Mouse (Mus musculus) lung, adult 2 months (tissue): Measurements from ENCODE around the gene Mlycd. TPM values are rescaled to one million over a fixed set of nuclear protein-coding genes. Genes with fewer than 3 reads are reported as not detected.

Experiments used
- DNase-seq: peaks from one replicate; pipeline ENCODE4 v3.0.0; 2022
- H3K4me1 ChIP-seq: fragments of 200-500 bp; 2 replicates; pipeline ENCODE4 v1.6.1; 2011; ENCODE audit warnings: low read length; ENCODE audit not compliant: control insufficient read depth, insufficient read depth
- H3K4me3 ChIP-seq: fragments of 200-500 bp; replicated peaks from 2 replicates; pipeline ENCODE3; 2011; ENCODE audit warnings: low read depth, mild to moderate bottlenecking, control low read depth, low read length; ENCODE audit errors: extremely low read depth
- CTCF ChIP-seq: fragments of 200-500 bp; IDR thresholded peaks from 2 replicates; pipeline ENCODE4 v1.5.1; 2011; ENCODE audit warnings: mild to moderate bottlenecking, low read length, control low read depth; ENCODE audit not compliant: insufficient read depth
- POLR2A ChIP-seq: fragments of 200-500 bp; IDR thresholded peaks from 2 replicates; pipeline ENCODE4 v1.6.1; 2011; ENCODE audit warnings: low read depth, mild to moderate bottlenecking, control low read depth, low read length, borderline replicate concordance; ENCODE audit errors: extremely low read depth
- WGBS: fragments of 180-500 bp; shearing (Covaris S2); methylation state at CpG from one replicate; pipeline ENCODE4 v1.1.7; 2018; 5-methylcytosine and 5-hydroxymethylcytosine counted together
- polyA plus RNA-seq: library from polyadenylated mRNA; depleted of rRNA; stranded (reverse); fragments of >200 nt; gene quantifications from 2 replicates; pipeline ENCODE4 v1.2.3, GENCODE M21; 2012

Mlycd gene
- polyA plus RNA-seq, 1 experiment: 26.9 TPM

DNA sequence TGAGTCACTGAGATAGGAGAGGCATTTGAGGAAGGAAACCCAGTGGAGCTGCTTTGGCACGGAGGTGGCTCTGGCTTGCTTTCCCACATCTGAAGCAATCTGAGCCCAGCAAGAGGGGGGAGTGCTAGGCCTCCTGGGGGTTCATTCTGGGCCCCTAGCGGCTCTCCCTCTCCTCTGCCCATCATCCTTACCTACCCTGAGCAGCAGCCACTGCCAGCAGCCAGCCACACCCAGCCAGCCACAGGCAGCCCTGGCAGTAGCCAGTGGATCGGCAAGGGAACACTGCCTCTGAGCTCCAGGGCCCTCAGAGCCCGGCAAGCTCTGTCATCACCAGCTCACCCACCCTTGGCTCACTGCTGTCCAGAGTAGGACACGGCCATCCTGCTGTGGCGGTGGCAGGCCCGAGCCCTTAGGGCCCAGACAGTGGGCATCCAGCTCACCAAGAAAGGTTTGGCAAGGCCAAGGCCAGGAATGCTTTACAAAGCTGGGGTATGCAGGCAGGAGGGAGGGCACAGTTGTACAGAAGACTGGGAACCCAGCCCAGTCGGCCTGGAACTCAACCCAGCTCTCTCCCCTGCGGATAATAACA, 27.5 kb downstream of the Mlycd start:
- no peak for TF ChIP-seq POLR2A
- TF ChIP-seq CTCF: no peak
- peaks cover 22% of the 10 kb centered on the region; the same call in 1 of the 2 replicates for H3K4me1 ChIP-seq
- WGBS: 38% methylated on average over 9 of the region's 9 CpGs
- no peak overlapping the region for H3K4me3 ChIP-seq
- peak; percentile 47 for DNase-seq

DNA sequence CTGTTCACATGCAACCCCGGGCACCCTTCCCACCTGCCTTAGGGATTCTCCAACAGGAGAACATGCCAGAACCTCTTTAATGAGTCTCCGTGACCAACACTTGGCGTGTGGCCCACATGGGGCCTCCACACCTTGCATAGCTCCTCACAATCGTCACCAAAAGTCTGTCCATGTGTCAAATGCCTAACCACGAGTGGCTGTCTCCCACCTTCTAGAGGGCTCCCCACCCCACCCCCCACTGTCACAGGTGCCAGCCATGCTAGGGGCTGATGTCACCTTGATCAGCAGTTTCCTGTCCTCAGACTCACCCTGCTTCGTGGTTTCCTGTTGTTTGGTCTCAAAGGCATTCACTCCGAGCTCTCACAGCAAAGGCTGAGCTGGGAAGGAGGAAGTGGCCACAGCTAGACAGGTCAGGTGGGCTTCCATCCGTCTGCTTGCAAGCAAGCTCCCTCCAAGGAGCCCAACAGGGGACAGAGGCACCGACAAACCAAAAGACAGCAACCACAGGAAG, 29.0 kb downstream of the Mlycd start:
- 29% methylated on average over 9 of the region's 9 CpGs for WGBS
- peak; percentile 42 for DNase-seq
- TF ChIP-seq POLR2A: no peak
- TF ChIP-seq CTCF: no peak
- Histone ChIP-seq H3K4me1 (peaks cover 31% of the 10 kb centered on the region; the same call in 1 of the 2 replicates), H3K4me3 (no peak overlapping the region)

DNA sequence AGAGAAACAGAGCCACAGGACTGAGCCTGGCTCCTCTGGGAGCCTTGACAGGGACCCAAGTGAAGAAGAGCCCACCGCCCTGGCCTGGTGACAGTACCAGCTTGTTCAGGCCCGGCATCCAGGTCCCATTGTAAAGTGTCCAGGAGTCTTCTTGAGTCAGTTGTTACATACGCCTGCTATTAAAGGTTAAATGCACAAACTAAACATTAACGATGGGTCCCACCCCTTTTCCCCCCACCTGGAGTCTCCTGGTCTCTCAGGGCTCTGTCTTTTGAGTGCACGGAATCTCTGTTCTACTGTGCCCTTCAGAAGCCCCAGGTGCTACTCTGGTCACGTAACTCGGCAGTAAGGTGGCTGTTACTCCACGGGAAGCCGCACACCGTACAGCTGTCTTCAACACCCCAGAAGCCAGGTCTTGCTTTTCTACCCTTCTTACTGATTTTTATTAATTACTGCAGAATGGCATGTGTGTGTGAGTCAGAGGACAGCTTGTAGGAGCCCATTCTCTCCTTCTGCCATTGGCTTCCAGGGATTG, 29.6 kb downstream of the Mlycd start:
- peaks cover 37% of the 10 kb centered on the region for H3K4me1 ChIP-seq
- H3K4me3 ChIP-seq: no peak overlapping the region
- no peak for DNase-seq
- 70% methylated on average over 10 of the region's 10 CpGs for WGBS
- TF ChIP-seq POLR2A (no peak), CTCF (no peak)

DNA sequence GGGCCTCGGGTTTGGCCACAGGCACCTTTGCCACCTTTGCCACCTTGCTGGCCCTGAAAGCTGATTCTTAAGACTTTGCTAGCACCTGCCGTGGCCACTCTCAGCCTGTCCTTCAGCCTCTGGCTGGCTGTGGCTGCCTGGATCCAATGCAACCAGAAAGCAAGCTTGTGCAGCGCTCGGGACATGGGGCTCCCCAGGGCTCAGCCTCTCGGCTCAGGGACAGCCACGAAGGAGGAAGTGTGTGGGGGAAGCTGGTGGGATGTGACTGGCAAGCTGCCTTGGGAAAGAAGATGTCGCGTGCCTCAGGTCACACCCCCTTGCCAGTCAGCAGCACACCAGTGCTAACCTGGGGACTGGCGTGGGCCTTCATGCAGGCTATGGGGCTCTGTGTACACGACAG, 30.1 kb downstream of the Mlycd start:
- peaks cover 38% of the 10 kb centered on the region for H3K4me1 ChIP-seq
- DNase-seq: no peak
- no peak for TF ChIP-seq POLR2A
- TF ChIP-seq CTCF: no peak

DNA sequence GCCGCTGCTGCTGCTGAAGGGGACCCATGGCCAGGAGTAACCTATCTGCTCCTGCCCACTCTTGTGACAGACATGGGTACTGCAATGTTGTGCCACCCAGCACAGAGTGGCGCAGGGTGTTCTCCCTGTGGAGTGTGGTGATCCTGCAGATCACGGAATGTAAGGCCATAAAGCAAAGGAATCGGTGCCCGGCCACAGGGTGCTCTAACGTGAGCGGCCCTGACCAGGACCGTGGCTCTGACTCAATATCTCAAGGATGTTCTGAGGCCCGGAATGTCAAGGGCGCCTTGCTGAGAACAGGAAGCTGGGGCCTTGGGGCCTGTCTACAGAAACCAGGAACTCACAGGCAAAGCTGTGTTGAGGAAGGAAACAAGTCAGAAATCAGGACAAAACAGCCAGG, 30.9 kb downstream of the Mlycd start:
- no peak overlapping the region for H3K4me3 ChIP-seq
- peaks cover 38% of the 10 kb centered on the region for H3K4me1 ChIP-seq
- peak; percentile 47 for DNase-seq
- WGBS: 31% methylated on average over 10 of the region's 10 CpGs
- TF ChIP-seq POLR2A (no peak), CTCF (0 out of 2 replicates have a peak, but pooled peaks have one; percentile 31)

More for the DNA sequence above, 30.1 kb downstream of the Mlycd start:
- no peak overlapping the region for H3K4me3 ChIP-seq
- 52% methylated on average over 10 of the region's 10 CpGs for WGBS

DNA sequence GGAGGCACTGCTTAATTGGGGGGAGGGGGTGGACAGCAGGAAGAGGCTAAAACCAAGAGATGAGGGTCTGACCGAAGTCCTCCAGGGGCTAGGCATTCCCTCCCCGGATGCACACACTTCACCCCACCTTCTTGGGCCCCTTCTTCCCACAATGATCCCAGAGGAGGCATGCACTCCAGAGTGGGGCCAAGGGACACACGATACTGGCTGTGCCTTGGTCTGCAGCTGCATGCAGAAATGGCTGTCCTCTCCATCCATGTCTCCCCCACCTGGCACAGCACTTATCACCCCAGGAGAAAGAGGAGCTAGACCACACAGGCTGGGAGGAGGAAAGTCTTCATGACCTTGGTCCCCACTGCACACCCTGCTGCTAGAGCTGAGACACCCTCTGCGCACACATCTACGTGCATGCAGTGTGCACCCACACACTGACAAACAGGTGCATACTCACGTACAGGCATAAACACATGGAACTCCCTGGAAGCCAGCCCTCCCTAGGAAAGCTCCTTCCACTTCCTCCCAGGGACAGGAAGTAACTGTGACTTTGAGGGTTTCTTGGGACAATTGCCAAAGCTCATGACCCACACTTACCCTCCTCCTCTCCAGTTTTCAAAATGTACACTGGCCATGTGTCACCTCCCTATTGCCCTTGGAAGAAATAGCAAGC, 31.5 kb downstream of the Mlycd start:
- Histone ChIP-seq H3K4me1 (peaks cover 38% of the 10 kb centered on the region), H3K4me3 (no peak overlapping the region)
- TF ChIP-seq POLR2A (no peak), CTCF (no peak)
- no peak for DNase-seq
- WGBS: 62% methylated on average over 6 of the region's 6 CpGs

DNA sequence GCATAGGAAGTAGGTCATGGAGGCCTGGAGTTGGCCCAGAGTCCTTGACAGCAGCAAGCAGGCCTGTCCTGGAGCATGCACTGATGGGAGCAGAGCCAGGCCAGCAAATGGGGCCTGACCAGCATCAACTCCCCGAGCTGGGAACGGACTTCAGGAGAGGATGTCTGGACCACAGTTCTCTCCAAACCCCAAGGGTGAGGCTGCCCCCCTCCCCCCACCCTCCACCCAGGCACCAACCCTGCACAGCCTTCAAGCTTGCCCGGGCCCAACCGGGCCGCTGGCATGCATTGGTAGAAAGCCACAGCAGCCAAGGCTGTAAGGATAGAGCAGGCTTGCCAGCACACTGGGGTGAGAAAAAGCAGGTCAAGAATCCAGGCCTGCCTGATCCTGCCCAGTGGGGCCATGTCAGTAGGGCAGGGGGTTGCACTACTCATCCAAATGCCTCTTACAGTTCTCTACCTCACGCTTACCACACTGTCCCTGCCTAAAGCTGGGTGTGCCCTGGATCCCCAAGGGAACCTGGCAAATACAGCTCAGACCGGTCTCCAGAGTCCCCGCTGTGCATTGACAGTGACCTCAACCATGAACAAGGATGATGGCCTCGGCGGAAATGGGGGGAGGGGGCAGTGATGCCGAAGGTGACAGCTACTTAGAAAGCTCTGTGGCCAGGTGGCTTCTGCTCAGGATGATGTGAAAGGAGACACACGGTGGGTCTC, 33.1 kb downstream of the Mlycd start:
- H3K4me1 ChIP-seq: peaks cover 34% of the 10 kb centered on the region
- 66% methylated on average over 12 of the region's 12 CpGs for WGBS
- TF ChIP-seq CTCF (no peak), POLR2A (no peak)
- DNase-seq: no peak
- no peak overlapping the region for H3K4me3 ChIP-seq

DNA sequence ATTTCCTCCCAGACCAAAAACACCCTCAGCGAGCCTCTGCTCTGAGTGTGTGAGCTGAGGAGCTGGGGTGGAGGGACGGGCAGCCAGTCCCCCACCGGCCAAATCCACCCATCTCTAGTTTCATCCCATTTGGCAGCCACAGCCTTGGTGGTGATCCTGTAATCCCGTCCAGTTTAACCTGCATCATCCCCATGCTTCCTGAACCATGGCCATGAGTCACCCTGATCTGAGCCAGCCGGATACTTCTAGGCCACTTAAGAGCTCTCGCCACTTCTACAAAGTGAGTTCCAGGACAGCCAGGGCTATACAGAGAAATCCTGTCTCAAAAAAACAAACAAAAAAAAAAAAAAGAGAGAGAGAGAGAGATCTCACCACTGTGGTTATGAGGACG, 33.7 kb downstream of the Mlycd start:
- TF ChIP-seq POLR2A: no peak
- TF ChIP-seq CTCF: no peak
- WGBS: 39% methylated on average over 7 of the region's 7 CpGs

DNA sequence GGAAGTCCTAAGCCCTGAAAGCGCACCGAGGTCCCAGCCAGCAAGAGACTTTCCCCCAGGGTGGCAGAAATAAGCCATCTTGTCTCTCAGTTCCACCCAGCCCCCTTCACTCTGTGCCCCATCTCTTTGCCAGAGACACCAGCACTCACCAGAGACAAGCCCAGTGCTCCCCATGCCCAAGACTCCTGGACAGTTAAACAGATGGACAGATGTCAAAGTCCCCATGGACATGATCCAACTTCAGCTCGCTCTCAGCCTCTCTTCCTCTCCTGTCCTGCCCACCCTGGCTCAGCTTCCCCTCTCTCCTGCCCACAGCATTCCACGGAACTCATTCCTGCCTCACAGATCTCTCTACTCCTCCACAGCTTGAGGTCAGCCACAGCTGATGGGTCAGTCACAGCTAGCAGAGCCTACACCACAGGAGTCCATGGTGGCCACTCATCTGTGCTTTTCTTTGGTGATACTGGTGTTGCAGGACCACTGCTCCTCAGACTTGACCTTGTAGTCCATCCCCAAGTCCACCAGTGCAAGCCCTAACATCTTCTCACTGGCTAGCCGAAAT, 34.2 kb downstream of the Mlycd start:
- WGBS: 43% methylated on average over 5 of the region's 5 CpGs
- no peak for TF ChIP-seq CTCF
- TF ChIP-seq POLR2A: no peak
- DNase-seq: no peak
- H3K4me3 ChIP-seq: no peak overlapping the region
- peaks cover 30% of the 10 kb centered on the region for H3K4me1 ChIP-seq

More for the DNA sequence above, 33.7 kb downstream of the Mlycd start:
- Histone ChIP-seq H3K4me3 (no peak overlapping the region), H3K4me1 (peaks cover 34% of the 10 kb centered on the region)
- no peak for DNase-seq
